Mouse (Mus musculus): ENCODE measurements around the gene Zkscan4.
A peak's percentile ranks its signal among the peaks of the same experiment; 100 is the strongest.
"Not testable (repeated sequence)": the region's sequence is repeated elsewhere in the genome, so short reads cannot be mapped to it uniquely, and the experiment has no call there.

Gene Zkscan4

GRCm38 (mm10) chr13:21478759-21479670 lies at the start of gene Zkscan4, which contains the start of gene Gm10065:
Gene Zkscan4 (plus strand): TSS chr13:21478907.
Gene Gm10065 (minus strand): TSS chr13:21479441.
- DNase-seq (ENCODE audit: extremely low spot score), result peak; percentile 73

GRCm38 (mm10) chr13:21435476-21435875 lies 43.2 kb upstream of the Zkscan4 start:
- no peak for DNase-seq (ENCODE audit: extremely low spot score)

- DNase-seq (ENCODE audit: extremely low spot score), result peak; percentile 81
Observed at GRCm38 (mm10) chr13:21440503-21441206, 38.1 kb upstream of the Zkscan4 start, which contains the start of gene Pgbd1. Gene Pgbd1 (minus strand): TSS chr13:21441058.

GRCm38 (mm10) chr13:21441207-21441572 lies 37.5 kb upstream of the Zkscan4 start:
- peak; percentile 8 for DNase-seq (ENCODE audit: extremely low spot score)

- DNase-seq (ENCODE audit: extremely low spot score), result no peak
Observed at GRCm38 (mm10) chr13:21446796-21447195, 31.9 kb upstream of the Zkscan4 start.

- DNase-seq (ENCODE audit: extremely low spot score), result no peak
Observed at GRCm38 (mm10) chr13:21447856-21448614, 30.7 kb upstream of the Zkscan4 start.

GRCm38 (mm10) chr13:21453042-21453441 lies 25.7 kb upstream of the Zkscan4 start:
- peak; percentile 15 for DNase-seq (ENCODE audit: extremely low spot score)

GRCm38 (mm10) chr13:21453449-21453848 lies 25.3 kb upstream of the Zkscan4 start, which contains the start of gene Zscan26:
Gene Zscan26 (minus strand): TSS chr13:21453730.
- peak; percentile 87 for DNase-seq (ENCODE audit: extremely low spot score)

GRCm38 (mm10) chr13:21454133-21454532 lies 24.6 kb upstream of the Zkscan4 start:
- no peak for DNase-seq (ENCODE audit: extremely low spot score)

- peak; percentile 42 for DNase-seq (ENCODE audit: extremely low spot score)
Observed at GRCm38 (mm10) chr13:21456347-21456746, 22.4 kb upstream of the Zkscan4 start.

GRCm38 (mm10) chr13:21462516-21462915 lies 16.2 kb upstream of the Zkscan4 start:
- DNase-seq (ENCODE audit: extremely low spot score), result not testable (repeated sequence)

- no peak for DNase-seq (ENCODE audit: extremely low spot score)
Observed at GRCm38 (mm10) chr13:21467336-21467735, 11.4 kb upstream of the Zkscan4 start.

- peak; percentile 87 for DNase-seq (ENCODE audit: extremely low spot score)
Observed at GRCm38 (mm10) chr13:21468061-21469019, 10.4 kb upstream of the Zkscan4 start, which contains the start of gene Nkapl. Gene Nkapl (minus strand): TSS chr13:21468509.

- DNase-seq (ENCODE audit: extremely low spot score), result no peak
Observed at GRCm38 (mm10) chr13:21469097-21469496, 9.6 kb upstream of the Zkscan4 start.

GRCm38 (mm10) chr13:21472427-21472826 lies 6.3 kb upstream of the Zkscan4 start:
- no peak for DNase-seq (ENCODE audit: extremely low spot score)

GRCm38 (mm10) chr13:21486881-21487280 lies 8.2 kb downstream of the Zkscan4 start:
- no peak for DNase-seq (ENCODE audit: extremely low spot score)

- no peak for DNase-seq (ENCODE audit: extremely low spot score)
Observed at GRCm38 (mm10) chr13:21492847-21493246, 14.1 kb downstream of the Zkscan4 start.

- no peak for DNase-seq (ENCODE audit: extremely low spot score)
Observed at GRCm38 (mm10) chr13:21495080-21495479, 16.4 kb downstream of the Zkscan4 start, which contains the start of gene AK157302. Gene AK157302 (plus strand): TSS chr13:21495223.

GRCm38 (mm10) chr13:21501182-21501581 lies 22.5 kb downstream of the Zkscan4 start, which contains the start of gene Gm11273:
Gene Gm11273 (minus strand): TSS chr13:21501418.
- DNase-seq (ENCODE audit: extremely low spot score), result not testable (repeated sequence)

- DNase-seq (ENCODE audit: extremely low spot score), result no peak
Observed at GRCm38 (mm10) chr13:21502296-21502695, 23.6 kb downstream of the Zkscan4 start.

Measured in embryo, embryonic 9.5 days (tissue).